Mouse (Mus musculus): ENCODE measurements around the gene Gimap4. TPM values are rescaled to one million over a fixed set of nuclear protein-coding genes. Genes with fewer than 3 reads are reported as not detected.
"Not testable (repeated sequence)": the region's sequence is repeated elsewhere in the genome, so short reads cannot be mapped to it uniquely, and the experiment has no call there.

The Gimap4 gene
- polyA plus RNA-seq, 1 experiment, result 0.53 TPM

DNA sequence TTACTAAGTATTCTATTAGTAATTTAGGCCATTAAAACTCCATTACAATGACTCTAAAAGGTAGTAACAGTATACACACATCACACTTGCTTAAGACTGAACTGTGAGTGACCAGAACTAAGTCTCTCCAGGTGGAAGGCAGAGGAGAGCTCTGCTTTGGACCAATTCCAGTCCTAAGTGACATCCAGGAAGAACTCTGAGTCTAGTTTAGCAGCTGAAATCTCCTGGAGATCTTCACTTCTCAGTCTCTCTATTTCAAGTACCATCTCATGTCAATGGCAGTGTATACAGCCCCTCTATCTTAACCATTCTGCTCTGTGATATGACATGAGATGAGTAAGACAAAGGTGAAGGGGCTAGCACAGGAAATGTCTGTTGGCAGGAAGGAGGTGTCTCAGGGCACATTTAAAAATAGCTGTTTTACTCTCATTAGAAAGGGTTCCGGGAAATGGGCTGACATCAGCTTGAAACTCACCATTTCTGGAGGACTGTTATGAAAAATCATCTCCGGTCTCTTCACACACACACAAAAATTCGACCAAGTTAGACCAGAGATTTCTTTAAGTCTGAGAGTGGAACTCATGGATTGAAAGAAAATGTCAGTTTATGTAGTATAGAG is 2.8 kb upstream of the Gimap4 start:
- Histone ChIP-seq H3K4me1 (ENCODE audit: control insufficient read depth, insufficient read depth, low read length) (no peaks in the 10 kb centered on the region), H3K36me3 (ENCODE audit: control insufficient read depth, insufficient read depth, low read length) (no peaks in the 10 kb centered on the region), H3K27me3 (ENCODE audit: control insufficient read depth, insufficient read depth, low read length) (no peaks in the 10 kb centered on the region), H3K27ac (ENCODE audit: control insufficient read depth, insufficient read depth, low read depth, low read length) (no peak overlapping the region), H3K4me3 (ENCODE audit: control insufficient read depth, low read depth, low read length) (no peak overlapping the region)
- TF ChIP-seq POLR2A (IDR thresholded peaks at IDR 0.05; ENCODE audit: control insufficient read depth, low read depth, low read length), result no peak
- no peak for TF ChIP-seq CTCF (IDR thresholded peaks at IDR 0.05; ENCODE audit: control insufficient read depth, insufficient read depth, insufficient replicate concordance, low read depth, low read length)

DNA sequence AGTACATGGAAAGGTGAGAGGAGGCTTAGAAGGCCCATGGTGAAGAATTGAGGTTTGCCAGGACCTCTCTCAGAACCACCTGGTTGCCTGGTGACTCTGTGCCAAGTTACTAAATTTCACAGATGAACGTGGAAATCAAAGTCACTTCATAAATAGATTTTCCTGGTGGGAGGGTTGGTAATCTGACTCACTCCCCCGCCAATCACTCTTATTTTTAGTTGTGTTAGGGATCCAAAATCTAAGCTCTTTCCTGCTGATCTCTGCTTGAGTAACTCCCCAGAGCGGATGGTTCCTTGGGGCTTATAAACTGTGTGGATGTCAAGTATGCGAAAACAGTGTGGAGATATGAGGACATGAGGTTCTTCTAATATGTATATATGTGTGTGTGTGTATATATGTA is 2.1 kb upstream of the Gimap4 start:
- H3K27ac ChIP-seq (ENCODE audit: control insufficient read depth, insufficient read depth, low read depth, low read length), result no peak overlapping the region
- TF ChIP-seq POLR2A (IDR thresholded peaks at IDR 0.05; ENCODE audit: control insufficient read depth, low read depth, low read length), result no peak
- TF ChIP-seq CTCF (IDR thresholded peaks at IDR 0.05; ENCODE audit: control insufficient read depth, insufficient read depth, insufficient replicate concordance, low read depth, low read length), result no peak
- no peaks in the 10 kb centered on the region for H3K36me3 ChIP-seq (ENCODE audit: control insufficient read depth, insufficient read depth, low read length)
- H3K4me1 ChIP-seq (ENCODE audit: control insufficient read depth, insufficient read depth, low read length), result no peaks in the 10 kb centered on the region
- H3K27me3 ChIP-seq (ENCODE audit: control insufficient read depth, insufficient read depth, low read length), result no peaks in the 10 kb centered on the region
- no peak overlapping the region for H3K4me3 ChIP-seq (ENCODE audit: control insufficient read depth, low read depth, low read length)

DNA sequence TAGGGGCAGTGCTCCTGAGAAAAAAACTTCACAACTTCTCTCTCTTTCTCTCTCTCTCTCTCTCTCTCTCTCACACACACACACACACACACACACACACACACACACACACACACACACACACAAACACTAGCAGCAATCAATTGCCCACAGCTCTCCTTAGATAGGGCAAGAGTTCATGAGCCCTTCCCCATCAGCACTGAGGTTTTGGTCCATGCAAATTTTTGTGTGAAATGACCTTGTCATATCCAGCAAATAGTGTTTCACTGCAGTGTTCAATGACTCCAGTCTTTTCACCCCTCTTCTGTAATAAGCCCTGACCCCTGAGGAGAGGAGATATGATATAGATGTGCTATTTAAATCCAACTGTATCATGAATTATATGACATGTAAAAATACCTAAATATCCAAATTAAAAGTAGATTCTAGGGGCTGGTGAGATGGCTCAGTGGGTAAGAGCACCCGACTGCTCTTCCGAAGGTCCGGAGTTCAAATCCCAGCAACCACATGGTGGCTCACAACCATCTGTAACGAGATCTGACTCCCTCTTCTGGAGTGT is 1.0 kb upstream of the Gimap4 start:
- H3K4me3 ChIP-seq (ENCODE audit: control insufficient read depth, low read depth, low read length); H3K36me3 ChIP-seq (ENCODE audit: control insufficient read depth, insufficient read depth, low read length); H3K27ac ChIP-seq (ENCODE audit: control insufficient read depth, insufficient read depth, low read depth, low read length); H3K4me1 ChIP-seq (ENCODE audit: control insufficient read depth, insufficient read depth, low read length); H3K27me3 ChIP-seq (ENCODE audit: control insufficient read depth, insufficient read depth, low read length): not testable (repeated sequence)

DNA sequence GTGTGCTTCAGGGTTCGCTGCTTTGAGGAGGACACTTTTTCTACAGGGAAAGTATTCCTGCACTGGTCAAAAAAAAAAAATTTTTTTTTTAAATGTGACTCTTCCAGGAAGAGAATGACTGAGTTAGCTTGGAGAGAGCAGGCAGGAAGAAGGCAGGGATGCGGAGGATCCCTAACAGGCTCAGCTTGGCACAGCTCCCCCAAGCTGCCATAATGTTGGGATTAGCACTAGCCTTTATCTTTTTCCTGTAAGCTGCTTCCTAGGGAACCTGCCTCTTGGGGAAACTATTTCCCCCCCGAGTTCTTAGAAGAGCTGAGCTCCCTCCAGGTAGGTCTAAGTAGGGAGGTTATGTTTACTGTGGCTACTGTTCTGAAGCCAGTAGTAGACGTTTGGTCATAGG is 457 bp downstream of the Gimap4 start:
- Histone ChIP-seq H3K27me3 (ENCODE audit: control insufficient read depth, insufficient read depth, low read length) (no peaks in the 10 kb centered on the region), H3K36me3 (ENCODE audit: control insufficient read depth, insufficient read depth, low read length) (no peaks in the 10 kb centered on the region), H3K27ac (ENCODE audit: control insufficient read depth, insufficient read depth, low read depth, low read length) (no peak overlapping the region), H3K4me1 (ENCODE audit: control insufficient read depth, insufficient read depth, low read length) (no peaks in the 10 kb centered on the region), H3K4me3 (ENCODE audit: control insufficient read depth, low read depth, low read length) (no peak overlapping the region)
- TF ChIP-seq CTCF (IDR thresholded peaks at IDR 0.05; ENCODE audit: control insufficient read depth, insufficient read depth, insufficient replicate concordance, low read depth, low read length) (no peak), POLR2A (IDR thresholded peaks at IDR 0.05; ENCODE audit: control insufficient read depth, low read depth, low read length) (no peak)

DNA sequence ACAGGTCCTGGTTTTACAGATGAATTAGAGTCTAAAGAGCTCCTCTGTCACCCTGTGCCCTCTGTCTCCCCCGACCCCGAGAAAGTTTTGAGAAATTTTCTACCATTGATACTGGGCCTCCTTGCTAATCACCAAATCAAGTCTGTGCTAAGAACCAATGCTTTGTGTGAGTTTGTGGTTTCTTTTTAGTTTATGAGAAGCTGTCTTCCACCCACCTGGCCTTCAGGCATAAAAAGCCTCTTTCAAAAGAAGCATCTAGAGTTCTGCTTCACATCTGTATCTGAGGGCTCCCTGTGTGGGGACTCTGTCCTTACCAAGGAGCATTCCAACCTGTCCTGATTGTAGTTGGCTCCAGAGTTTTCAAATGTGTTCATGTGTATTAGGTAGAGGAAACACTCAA is 902 bp downstream of the Gimap4 start:
- no peak for TF ChIP-seq POLR2A (IDR thresholded peaks at IDR 0.05; ENCODE audit: control insufficient read depth, low read depth, low read length)
- TF ChIP-seq CTCF (IDR thresholded peaks at IDR 0.05; ENCODE audit: control insufficient read depth, insufficient read depth, insufficient replicate concordance, low read depth, low read length), result no peak

DNA sequence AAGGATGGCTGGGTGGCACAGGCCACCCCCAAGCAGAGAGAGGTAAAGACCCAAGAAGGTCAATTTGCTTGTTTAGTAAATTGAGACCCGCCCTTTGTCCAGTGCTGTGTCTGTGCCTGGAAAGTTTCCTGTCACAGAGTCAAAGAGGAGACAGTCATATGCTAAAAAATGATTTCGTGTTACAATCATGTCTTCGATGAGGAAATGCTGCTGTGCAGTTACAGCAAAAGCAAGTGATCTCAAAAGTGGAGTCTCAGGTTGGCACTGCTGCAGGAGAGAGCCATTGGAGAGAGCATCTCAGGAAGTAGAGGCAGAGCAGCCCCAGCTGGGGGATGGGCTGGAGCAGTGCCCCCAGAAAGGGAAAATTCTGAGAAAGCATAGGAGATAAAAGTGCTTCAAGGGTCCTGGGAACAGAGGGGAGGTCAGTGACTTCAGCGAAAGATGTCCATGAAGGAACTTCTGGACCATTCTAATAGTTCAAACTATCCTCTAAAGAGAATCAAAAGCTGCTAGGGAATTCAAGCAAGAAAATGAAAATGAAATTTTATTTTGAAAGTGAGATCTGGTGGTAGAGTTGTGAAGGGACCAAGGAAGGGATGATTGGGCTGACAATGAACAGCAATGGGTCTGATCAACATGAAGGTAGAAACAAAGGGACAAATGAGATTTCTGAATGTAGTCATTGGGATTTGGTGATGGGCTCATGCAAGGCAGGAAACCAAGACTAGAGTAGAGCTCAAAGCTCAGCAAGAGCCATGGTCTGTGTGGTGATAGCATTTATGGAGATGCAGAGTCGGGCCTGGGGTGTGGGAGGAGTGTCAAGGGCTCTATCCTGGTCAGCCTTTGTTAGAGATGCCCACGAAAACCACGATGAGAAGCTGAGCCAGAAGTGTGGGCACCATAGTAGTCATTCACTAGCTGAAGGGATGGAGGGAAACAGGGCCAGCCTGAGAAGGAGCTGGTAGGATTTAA is 1.6 kb downstream of the Gimap4 start:
- TF ChIP-seq POLR2A (IDR thresholded peaks at IDR 0.05; ENCODE audit: control insufficient read depth, low read depth, low read length), result no peak
- no peak for TF ChIP-seq CTCF (IDR thresholded peaks at IDR 0.05; ENCODE audit: control insufficient read depth, insufficient read depth, insufficient replicate concordance, low read depth, low read length)
- no peaks in the 10 kb centered on the region for H3K27me3 ChIP-seq (ENCODE audit: control insufficient read depth, insufficient read depth, low read length)
- no peak overlapping the region for H3K4me3 ChIP-seq (ENCODE audit: control insufficient read depth, low read depth, low read length)
- no peaks in the 10 kb centered on the region for H3K36me3 ChIP-seq (ENCODE audit: control insufficient read depth, insufficient read depth, low read length)
- no peak overlapping the region for H3K27ac ChIP-seq (ENCODE audit: control insufficient read depth, insufficient read depth, low read depth, low read length)
- no peaks in the 10 kb centered on the region for H3K4me1 ChIP-seq (ENCODE audit: control insufficient read depth, insufficient read depth, low read length)

More for the DNA sequence above, 902 bp downstream of the Gimap4 start:
- Histone ChIP-seq H3K4me1 (ENCODE audit: control insufficient read depth, insufficient read depth, low read length) (no peaks in the 10 kb centered on the region), H3K27me3 (ENCODE audit: control insufficient read depth, insufficient read depth, low read length) (no peaks in the 10 kb centered on the region), H3K36me3 (ENCODE audit: control insufficient read depth, insufficient read depth, low read length) (no peaks in the 10 kb centered on the region), H3K4me3 (ENCODE audit: control insufficient read depth, low read depth, low read length) (no peak overlapping the region), H3K27ac (ENCODE audit: control insufficient read depth, insufficient read depth, low read depth, low read length) (no peak overlapping the region)

DNA sequence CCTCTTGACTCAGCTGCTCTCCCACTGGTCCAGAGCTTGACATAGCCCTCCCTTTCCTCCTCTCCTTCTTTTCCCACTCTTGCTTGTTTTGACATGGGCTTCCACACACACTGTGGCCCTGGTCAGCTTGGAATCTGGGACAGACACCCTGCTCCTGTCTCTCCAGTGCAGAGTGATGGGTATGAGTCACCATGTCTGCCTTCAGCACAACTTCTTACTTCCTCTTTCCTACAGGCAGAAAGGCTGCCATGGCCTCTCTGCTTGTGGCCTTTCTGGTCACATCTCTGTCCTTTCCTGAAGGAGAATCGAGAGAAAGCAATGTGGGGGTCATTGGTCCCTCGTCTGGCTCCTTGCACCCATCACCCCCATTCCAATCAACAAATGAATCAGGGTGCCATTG is 2.7 kb downstream of the Gimap4 start:
- H3K36me3 ChIP-seq (ENCODE audit: control insufficient read depth, insufficient read depth, low read length), result no peaks in the 10 kb centered on the region
- no peak overlapping the region for H3K4me3 ChIP-seq (ENCODE audit: control insufficient read depth, low read depth, low read length)
- H3K27ac ChIP-seq (ENCODE audit: control insufficient read depth, insufficient read depth, low read depth, low read length), result no peak overlapping the region
- H3K4me1 ChIP-seq (ENCODE audit: control insufficient read depth, insufficient read depth, low read length), result no peaks in the 10 kb centered on the region
- TF ChIP-seq POLR2A (IDR thresholded peaks at IDR 0.05; ENCODE audit: control insufficient read depth, low read depth, low read length) (no peak; the same call in 1 of the 2 replicates), CTCF (IDR thresholded peaks at IDR 0.05; ENCODE audit: control insufficient read depth, insufficient read depth, insufficient replicate concordance, low read depth, low read length) (no peak)
- H3K27me3 ChIP-seq (ENCODE audit: control insufficient read depth, insufficient read depth, low read length), result no peaks in the 10 kb centered on the region

Data from testis, adult 2 months (tissue).